Mouse (Mus musculus) CH12F3 (cell line): Measurements from ENCODE around the gene Gabbr2.

ENCODE experiments used
- in situ Hi-C: fragments of 300-500 bp; cut with MboI; formaldehyde crosslinking; loops from 2 replicates; pipeline ENCODE4 v1.14.3; 2020; ENCODE audit warnings: low sequenced_read_pairs

Gene Gabbr2

GRCm38 (mm10) chr4:46989842-46990241 is 1.8 kb downstream of the Gabbr2 start:
- in situ Hi-C loops, result no loop called here

- in situ Hi-C loops, result no loop called here
Observed at GRCm38 (mm10) chr4:46988824-46989223, 2.8 kb downstream of the Gabbr2 start.

- in situ Hi-C loops, result no loop called here
Observed at GRCm38 (mm10) chr4:46988257-46988656, 3.4 kb downstream of the Gabbr2 start.

- in situ Hi-C loops, result no loop called here
Observed at GRCm38 (mm10) chr4:46987809-46988208, 3.9 kb downstream of the Gabbr2 start.

GRCm38 (mm10) chr4:46986054-46986453 is 5.6 kb downstream of the Gabbr2 start:
- in situ Hi-C loops, result no loop called here

DNA sequence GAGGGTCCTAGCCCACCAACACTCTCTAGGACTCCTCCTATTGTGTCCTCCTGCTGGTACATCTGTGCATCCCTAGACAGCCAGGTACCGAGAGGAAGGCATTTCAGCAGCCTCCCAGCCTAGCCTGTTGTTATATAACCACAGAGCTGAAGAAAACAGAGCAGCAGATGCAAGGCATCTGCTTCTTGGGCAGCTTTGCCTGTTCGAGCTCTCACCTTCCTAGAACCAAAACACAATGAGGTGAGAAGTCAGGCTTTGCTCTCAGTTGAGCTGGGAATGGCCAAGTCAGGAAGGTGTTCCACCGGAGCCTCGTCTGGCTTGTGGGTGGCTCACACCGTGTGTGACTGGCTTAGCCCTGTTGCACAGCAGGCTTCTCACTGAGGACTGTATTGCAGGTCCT is 8.8 kb downstream of the Gabbr2 start:
- in situ Hi-C loops, result no loop called here

GRCm38 (mm10) chr4:46982094-46982493 is 9.6 kb downstream of the Gabbr2 start:
- in situ Hi-C loops, result no loop called here

GRCm38 (mm10) chr4:46978371-46978770 is 13.3 kb downstream of the Gabbr2 start:
- in situ Hi-C loops, result no loop called here

DNA sequence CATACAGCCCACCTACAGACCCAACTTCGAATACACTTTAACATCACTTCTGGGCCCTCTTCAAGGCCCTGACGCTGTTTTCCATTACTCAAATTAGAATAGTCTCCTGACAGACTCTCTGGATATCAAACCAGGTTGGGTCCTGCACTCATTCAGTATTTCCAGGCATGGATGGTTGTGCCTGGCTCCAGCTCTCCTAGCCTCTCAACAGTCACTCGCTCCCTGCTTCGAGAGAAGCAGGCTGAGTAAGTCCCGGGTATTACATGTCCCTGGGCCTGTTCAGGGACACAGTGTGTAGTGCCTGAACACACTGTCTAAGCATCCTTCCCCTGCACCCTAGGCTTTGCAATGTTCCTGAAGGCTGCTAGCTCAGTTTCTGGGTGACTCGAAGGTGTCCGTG is 14.5 kb downstream of the Gabbr2 start:
- in situ Hi-C loops, result no loop called here

DNA sequence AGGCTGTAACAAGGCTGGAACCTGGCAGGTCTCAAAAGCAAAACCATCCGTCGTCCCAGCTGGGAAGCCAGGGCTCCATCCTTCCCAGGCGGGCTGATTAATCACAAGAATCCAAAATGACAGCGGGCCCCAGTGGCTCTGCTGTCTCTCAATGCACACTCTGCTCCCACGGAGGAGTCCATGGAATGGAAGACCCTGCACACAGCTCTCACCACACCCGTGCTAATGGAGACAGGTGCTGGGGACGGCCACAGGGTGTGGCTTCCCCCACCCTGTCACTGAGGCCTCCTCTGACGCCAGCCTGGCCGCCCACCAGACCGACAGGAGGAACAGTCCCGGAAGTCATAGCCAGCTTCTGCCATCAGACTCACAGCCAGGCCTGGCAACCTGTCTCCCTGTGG is 15.0 kb downstream of the Gabbr2 start:
- in situ Hi-C loops, result no loop called here

DNA sequence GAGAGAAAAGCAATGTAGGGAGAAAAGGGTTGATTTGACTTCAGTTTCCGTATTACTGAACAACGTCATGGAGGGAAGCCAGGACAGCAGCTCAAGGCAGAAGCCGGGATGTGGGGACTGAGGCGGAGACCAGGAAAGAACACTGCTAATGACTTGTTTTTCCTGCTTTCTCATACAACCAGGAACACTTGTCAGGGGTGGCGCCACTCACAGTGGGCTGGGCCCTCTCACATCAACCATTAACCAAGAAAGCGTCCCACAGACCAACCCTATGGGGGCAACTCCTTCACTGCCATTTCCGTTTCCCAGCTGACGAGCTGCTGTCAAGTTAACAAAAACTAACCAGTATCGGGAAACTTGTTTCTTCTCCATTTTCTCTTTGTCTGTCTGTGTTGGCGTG is 18.4 kb downstream of the Gabbr2 start:
- in situ Hi-C loops, result no loop called here

GRCm38 (mm10) chr4:46967981-46968380 is 23.7 kb downstream of the Gabbr2 start:
- in situ Hi-C loops, result no loop called here

DNA sequence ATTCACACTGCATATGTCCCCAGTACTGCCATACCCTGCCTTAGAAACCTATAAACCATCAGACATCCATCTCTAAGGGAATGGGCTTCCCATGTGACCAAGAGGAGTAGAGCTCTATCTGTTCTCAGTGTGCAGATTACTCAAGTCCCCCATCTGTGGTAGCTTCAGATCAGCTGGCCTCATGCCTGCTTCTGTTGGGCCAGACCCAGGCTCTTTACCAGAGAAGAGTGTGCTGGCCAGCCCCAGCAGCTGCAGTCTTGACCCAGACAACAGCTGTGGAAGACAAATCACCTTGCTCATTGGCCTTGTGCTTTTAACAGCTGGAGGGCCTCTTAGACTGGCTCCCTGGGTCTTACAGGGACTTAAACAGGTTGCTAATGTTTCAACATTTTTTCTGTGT is 25.1 kb downstream of the Gabbr2 start:
- in situ Hi-C loops, result no loop called here

DNA sequence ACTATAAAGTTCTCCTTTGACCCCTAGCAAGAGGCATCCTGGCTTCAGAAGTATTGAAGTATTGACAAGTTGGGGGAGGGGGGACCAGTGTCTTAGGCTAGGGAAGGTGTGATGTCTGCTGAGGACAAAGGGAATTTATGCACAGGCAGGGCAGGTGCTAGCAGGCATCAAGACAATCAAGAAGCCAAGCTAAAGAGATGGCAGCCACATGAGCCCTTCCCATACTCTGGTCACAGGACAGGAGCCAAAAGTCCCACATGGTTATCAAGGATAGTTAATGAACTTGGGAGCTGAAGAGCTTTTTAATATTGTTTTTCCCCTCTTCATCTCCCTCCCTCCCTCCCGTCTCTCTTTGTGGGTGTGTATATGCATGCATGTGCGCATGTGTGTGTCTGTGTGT is 30.3 kb downstream of the Gabbr2 start:
- in situ Hi-C loops, result no loop called here

- in situ Hi-C loops, result no loop called here
Observed at GRCm38 (mm10) chr4:46960208-46960607, 31.5 kb downstream of the Gabbr2 start.

DNA sequence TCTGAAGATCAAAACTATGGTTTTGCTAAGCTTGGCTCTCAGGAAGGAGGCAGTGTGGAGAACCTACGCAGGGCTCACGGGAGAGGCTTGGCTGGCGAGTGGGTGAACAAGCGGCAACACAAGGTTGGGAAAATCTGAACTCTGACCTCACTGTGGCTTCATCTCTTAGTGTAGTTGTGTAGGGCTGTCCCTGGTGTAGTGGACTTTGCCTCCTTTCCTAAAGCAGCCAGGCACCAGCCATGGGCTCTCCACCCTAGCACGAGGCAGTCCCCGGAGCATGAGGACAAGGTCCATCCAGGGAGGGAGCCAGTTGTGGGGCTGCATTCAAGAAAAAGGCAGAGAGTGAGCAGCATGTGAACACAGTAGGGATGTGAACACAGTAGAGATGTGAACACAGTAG is 31.9 kb downstream of the Gabbr2 start:
- in situ Hi-C loops, result no loop called here

GRCm38 (mm10) chr4:46957955-46958354 is 33.7 kb downstream of the Gabbr2 start:
- in situ Hi-C loops, result no loop called here

- in situ Hi-C loops, result no loop called here
Observed at GRCm38 (mm10) chr4:46956966-46957365, 34.7 kb downstream of the Gabbr2 start.

DNA sequence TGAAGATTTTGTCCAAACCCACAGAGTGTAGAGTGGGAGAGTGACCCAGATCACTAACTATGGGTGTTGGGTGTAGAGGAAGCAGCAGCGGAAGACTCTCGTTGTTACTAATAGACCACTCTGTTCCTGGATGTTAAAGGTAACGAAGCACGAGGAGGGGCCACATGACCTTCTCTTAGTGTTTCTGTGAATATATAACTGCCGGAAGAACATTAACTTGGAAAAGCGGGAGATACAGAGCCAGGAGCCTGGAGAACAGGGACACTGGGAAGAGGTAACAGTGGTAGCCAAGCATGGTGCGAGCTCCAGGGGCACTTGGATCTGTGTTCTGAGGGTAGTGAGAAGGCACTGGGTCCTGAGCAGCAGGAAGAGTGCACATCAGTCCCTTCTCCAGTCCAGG is 38.7 kb downstream of the Gabbr2 start:
- in situ Hi-C loops, result no loop called here

DNA sequence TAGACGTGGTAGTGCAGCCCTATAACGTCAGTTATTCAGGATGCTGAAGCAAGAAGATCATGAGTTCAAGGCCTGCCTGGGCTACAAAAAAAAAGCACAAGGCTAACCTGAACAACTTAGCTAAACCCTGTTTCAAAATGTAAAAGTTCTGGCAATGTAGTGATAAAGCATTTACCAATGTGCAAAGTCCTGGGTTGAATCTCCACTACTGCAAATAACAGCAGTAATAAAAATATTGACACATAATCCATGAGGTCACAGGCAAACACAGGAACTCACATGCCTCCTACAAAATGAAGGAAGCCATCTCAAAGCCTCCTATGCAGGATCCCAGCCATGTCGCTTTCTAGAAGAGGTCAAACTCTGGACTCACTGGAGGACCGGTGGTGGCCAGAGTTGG is 39.1 kb downstream of the Gabbr2 start:
- in situ Hi-C loops, result no loop called here

DNA sequence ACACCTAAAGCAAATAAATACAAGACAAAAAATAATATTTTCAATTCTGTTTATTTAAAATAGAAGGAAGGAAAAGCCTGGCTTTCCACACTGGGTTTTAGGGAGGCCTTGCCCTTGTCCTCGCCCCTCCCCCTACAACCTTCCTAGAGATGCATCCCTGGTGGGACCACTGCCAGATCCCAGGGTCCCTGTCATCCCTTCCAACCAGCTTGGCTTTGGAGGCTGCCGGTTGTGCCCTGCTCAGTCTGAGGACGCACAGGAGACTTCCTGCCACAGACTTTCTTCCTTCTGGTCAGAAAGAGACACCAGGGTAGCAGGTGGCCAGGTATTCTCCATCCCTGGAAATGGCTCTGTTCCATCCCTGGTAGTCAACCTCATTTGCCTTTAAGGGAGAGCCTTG is 57.4 kb downstream of the Gabbr2 start:
- in situ Hi-C loops, result no loop called here

GRCm38 (mm10) chr4:46933590-46933989 is 58.1 kb downstream of the Gabbr2 start:
- in situ Hi-C loops, result no loop called here

DNA sequence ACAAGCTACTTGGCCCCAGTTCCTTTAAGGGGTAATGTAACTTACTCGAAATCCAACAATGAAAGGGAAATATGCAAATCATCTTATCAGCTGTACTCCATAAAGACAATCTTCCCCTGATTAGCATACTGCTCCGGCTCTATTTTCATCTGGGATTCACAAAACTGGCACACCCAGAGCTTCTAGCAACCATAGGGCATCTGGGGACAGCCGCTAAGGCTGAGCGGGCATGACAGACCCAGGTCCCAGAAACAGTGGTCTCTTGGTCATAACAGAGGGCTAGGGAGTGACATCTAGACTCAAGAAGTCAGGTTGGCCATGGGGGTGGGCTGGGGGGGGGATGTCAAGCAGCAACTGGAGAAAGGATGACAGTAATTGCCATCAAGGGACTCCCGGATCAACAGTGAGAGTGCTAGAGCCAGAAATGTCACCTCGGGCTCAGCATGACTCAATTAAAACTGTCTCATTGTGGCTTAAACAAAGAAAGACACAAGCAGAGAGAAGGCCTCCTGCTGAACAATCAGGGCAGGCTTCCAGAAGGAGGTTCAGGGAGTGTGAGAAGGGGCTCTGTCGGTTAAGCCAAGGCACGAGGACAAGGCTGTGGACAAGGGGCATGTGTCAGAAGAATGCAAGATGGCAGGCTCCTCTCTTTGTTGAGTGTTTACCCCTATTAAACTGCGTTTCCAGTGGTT is 59.8 kb downstream of the Gabbr2 start:
- in situ Hi-C loops, result no loop called here
